Mouse (Mus musculus): ENCODE measurements around the gene Josd2.
A peak's percentile ranks its signal among the peaks of the same experiment; 100 is the strongest.

The Josd2 gene

DNA sequence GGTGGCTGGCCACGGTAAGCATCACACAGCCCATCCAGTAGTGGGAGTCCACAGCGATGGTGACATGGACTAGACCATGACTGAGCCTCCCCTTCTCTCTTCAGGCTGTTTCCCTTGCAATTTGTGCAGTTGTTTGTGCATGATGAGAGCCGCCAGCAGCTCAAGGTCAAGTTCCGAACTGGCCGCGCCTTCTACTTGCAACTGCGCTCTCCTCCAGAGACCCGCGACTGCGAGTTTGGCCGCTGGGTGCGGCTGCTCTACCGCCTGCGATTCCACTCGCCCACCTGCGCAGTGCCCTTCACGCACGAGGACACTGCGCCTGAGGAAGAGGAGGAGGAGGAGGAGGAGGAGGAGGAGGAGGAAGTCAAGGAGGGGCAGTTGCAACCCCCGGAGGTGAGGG, 32.3 kb downstream of the Josd2 start:
- no peak for DNase-seq (ENCODE audit: low read depth, low spot score)

GRCm38 (mm10) chr7:44501563-44502115, 33.9 kb downstream of the Josd2 start:
- peak; percentile 45 for DNase-seq (ENCODE audit: low read depth, low spot score)

GRCm38 (mm10) chr7:44507491-44507890, 39.7 kb downstream of the Josd2 start:
- DNase-seq (ENCODE audit: low read depth, low spot score): no peak

GRCm38 (mm10) chr7:44519240-44519913, 51.6 kb downstream of the Josd2 start:
- no peak for DNase-seq (ENCODE audit: low read depth, low spot score)

DNA sequence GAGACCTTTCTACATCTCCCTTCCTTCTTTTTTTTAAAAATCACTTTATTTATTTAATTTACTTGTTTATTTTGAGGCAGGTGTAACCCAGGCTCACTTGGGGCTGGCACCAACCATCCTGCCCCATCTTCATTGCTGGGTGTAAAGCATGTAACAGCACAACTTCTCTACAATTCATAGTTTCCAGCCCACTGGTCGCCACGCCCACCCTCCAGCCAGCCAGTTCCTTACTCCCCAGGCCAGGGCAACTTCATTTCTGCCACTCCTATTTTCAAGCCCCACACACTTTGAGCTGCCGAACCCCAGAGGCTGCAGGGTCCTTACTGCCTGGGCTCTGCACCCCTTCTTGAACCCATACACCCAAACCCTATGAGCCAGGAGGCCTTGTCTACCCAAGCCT, 53.2 kb downstream of the Josd2 start:
- DNase-seq (ENCODE audit: low read depth, low spot score): no peak
